In genomic region chr9:48106441-48107167, GRCm38 (mm10) we compare ENCODE assay signal across 15 mouse cellular contexts. TPM values are rescaled to one million over a fixed set of nuclear protein-coding genes. Genes with fewer than 3 reads are reported as not detected.
DNase-seq lines count a peak whose midpoint lies in the region; ATAC-seq and TF ChIP-seq lines count a peak whose summit lies in the region.
"Had no signal": no experiment of that assay in that cellular context is flagged by ENCODE, and none has a peak within 500 bp of the region (broad histone marks: within the 10 kb centered on the region; RNA-seq: fewer than 3 reads in every experiment).

No protein-coding gene starts in this region.

- H3K4me3 ChIP-seq in limb, embryonic 15.5 days = no peak overlapping the region
- no peak overlapping the region for H3K4me3 ChIP-seq in gastrocnemius, adult 2 months
- no peak overlapping the region for H3K4me3 ChIP-seq in liver, embryonic 12.5 days
- H3K4me3 ChIP-seq: heart, embryonic 12.5 days had no signal

- H3K4me2 ChIP-seq in limb, embryonic 15.5 days = no peak overlapping the region
- no peak overlapping the region for H3K4me2 ChIP-seq in liver, embryonic 12.5 days
- H3K4me2 ChIP-seq: heart, embryonic 12.5 days had no signal

- intact Hi-C loops in heart, postnatal 25 days (cut with DNase I) = no loop called here
- intact Hi-C loops in left cerebral cortex, postnatal 4 days (cut with DNase I) = no loop called here
- intact Hi-C loops in gastrocnemius, adult 2 months (cut with DNase I) = no loop called here

- ATAC-seq in limb, embryonic 15.5 days (ENCODE audit: insufficient number of reproducible peaks, low FRiP score, low TSS enrichment, low read depth) = 0 out of 2 replicates have a peak, but pooled peaks have one; percentile 55
- no peak for ATAC-seq in liver, embryonic 12.5 days
- ATAC-seq: CD4-positive, CD25-positive, alpha-beta regulatory T cell, adult 4 months; hindbrain, embryonic 16.5 days had no signal

- no peak overlapping the region for H3K27ac ChIP-seq in limb, embryonic 15.5 days
- no peak overlapping the region for H3K27ac ChIP-seq in gastrocnemius, adult 2 months
- H3K27ac ChIP-seq in liver, embryonic 12.5 days = no peak overlapping the region
- H3K27ac ChIP-seq: macrophage had no signal

- no peaks in the 10 kb centered on the region for H3K4me1 ChIP-seq in limb, embryonic 15.5 days
- H3K4me1 ChIP-seq in liver, embryonic 12.5 days = no peaks in the 10 kb centered on the region
- H3K4me1 ChIP-seq: heart, embryonic 12.5 days had no signal

- no peaks in the 10 kb centered on the region for H3K9me3 ChIP-seq in limb, embryonic 15.5 days
- no peaks in the 10 kb centered on the region for H3K9me3 ChIP-seq in liver, embryonic 12.5 days (replicated peaks)
- H3K9me3 ChIP-seq: heart, embryonic 12.5 days had no signal

- H3K27me3 ChIP-seq in limb, embryonic 15.5 days = no peaks in the 10 kb centered on the region
- H3K27me3 ChIP-seq in liver, embryonic 12.5 days (replicated peaks) = no peaks in the 10 kb centered on the region
- H3K27me3 ChIP-seq: heart, embryonic 12.5 days had no signal

- 56% methylated on average over 2 of the region's 2 CpGs for WGBS in limb, embryonic 15.5 days
- whole genome bisulfite sequencing in liver, embryonic 12.5 days (ENCODE audit: insufficient replicate concordance) = 31% methylated on average over 2 of the region's 2 CpGs

- TF ChIP-seq CTCF in gastrocnemius, adult 2 months (IDR thresholded peaks at IDR 0.05) = no peak

- peak; percentile 33 for DNase-seq in heart, postnatal 4 days
- DNase-seq in heart, postnatal 25 days (ENCODE audit: low spot score) = no peak
- DNase-seq in left cerebral cortex, postnatal 4 days = peak; percentile 22
- DNase-seq in left cerebral cortex, adult 11 months (ENCODE audit: low spot score) = no peak
- DNase-seq in 3T3-L1 (ENCODE audit: low read depth, low spot score) = peak; percentile 17
- DNase-seq in gastrocnemius, adult 2 months = no peak
- DNase-seq: cerebellum, postnatal 10 days; layer of hippocampus, adult 9-11 months; midbrain, embryonic 14.5 days had no signal

- no peaks in the 10 kb centered on the region for H3K36me3 ChIP-seq in limb, embryonic 15.5 days
- H3K36me3 ChIP-seq in liver, embryonic 12.5 days = no peaks in the 10 kb centered on the region
- H3K36me3 ChIP-seq: heart, embryonic 12.5 days had no signal

- H3K9ac ChIP-seq in limb, embryonic 15.5 days = no peak overlapping the region
- H3K9ac ChIP-seq in liver, embryonic 12.5 days = no peak overlapping the region
- H3K9ac ChIP-seq: heart, embryonic 12.5 days had no signal

RNA-seq across cellular contexts. Expression of gene Nxpe4, which starts 55.2 kb away (rescaled TPM):
- total RNA-seq in heart, postnatal 4 days (2021) = 10 to 100 TPM; 13.3 to 13.9 TPM
- total RNA-seq in heart, postnatal 25 days (2021) = 1 to 10 TPM; 7.2 to 9.7 TPM
- 10 to 100 TPM; 10.4 to 10.8 TPM for total RNA-seq in left cerebral cortex, postnatal 4 days (2021)
- 7.1 and 7.9 TPM in 2 replicates for polyA plus RNA-seq in limb, embryonic 15.5 days (2015; fragmentation: Nextera tagmentation; extraction: Ambion mirVana)
- total RNA-seq in gastrocnemius, adult 2 months (2021) = 1 to 10 TPM; 3.0 to 3.1 TPM
- polyA plus RNA-seq in liver, embryonic 12.5 days (2016; fragmentation: Nextera tagmentation; extraction: Ambion mirVana) = 7.8 and 8.4 TPM in 2 replicates

Comparison
In these comparisons a context has a peak if more than half of its experiments do, and no peak if none do; other contexts are left out.
1. DNase-seq: peak in heart, postnatal 4 days (single experiment), left cerebral cortex, postnatal 4 days (single experiment) and 3T3-L1 (single experiment); none in heart, postnatal 25 days (single experiment), left cerebral cortex, adult 11 months (single experiment) and gastrocnemius, adult 2 months (single experiment).